Mouse (Mus musculus) frontal cortex, postnatal 25 days (tissue): ENCODE data around the gene Tjp1.

Source experiments
- DNase-seq, 2 experiments: peaks; one replicate each; pipeline ENCODE4 v3.0.0; 2022; ENCODE audit warnings: low spot score in 2 of 2

The Tjp1 gene

GRCm38 (mm10) chr7:65431018-65431695, 96.4 kb downstream of the Tjp1 start:
- DNase-seq = no peak

DNA sequence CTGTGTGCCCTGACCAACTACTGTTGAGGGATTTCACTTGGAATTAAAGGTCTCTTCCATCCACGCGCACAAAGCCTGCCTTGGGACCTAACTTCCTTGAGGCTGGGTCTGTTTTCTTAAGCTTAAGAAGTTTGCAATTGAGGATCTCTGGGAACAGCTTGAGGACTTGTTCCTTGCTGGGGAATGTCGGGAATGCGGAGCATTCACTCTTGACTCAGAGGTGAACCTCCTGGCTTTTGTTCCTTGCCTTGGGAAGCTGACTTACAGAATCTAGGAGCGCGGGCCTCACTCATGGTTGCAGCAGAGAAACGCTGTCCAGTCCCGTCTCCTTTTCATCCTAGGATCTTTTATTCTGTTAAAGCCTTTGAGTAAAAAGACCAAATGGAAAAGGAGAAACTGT, 97.2 kb downstream of the Tjp1 start:
- no peak for DNase-seq

DNA sequence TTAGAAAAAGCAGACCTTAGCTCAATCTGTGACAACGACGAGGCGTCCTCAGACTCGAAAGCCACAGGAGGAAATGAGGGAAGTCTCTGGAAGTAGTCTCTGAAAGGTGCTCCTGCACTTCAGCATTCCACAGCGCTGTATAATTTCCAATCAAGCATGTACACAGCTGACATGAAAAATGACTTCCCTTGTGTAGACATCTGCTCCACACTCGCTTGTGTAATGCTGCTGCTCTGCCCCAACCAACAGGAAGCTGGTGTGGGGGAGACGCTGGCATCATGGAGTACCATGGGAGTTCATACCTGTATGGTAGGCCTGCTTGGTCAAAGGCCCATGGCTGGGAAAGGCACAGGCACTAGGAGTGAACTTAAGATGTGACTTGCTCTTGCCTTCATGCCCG, 103.1 kb downstream of the Tjp1 start:
- no peak for DNase-seq

DNA sequence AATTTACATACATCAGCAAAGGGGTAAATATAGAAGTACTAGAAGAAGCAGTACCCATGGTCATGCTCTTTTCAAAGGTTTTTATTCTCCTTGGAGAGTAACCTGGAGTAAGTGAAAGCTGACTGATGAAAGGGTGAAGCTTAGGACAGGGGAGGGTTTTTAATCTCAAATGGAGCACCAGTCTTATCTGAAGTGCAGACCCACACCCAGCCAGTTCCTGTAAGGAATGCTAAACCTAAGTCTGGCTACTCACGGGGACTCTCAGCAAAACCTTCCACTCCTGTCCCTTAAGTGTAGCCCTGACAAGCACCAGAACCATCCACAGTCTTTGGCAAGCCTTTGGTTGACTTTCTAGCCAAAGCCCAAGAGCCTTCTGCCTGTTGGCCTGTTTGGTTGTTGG, 105.1 kb downstream of the Tjp1 start:
- DNase-seq = no peak

GRCm38 (mm10) chr7:65421451-65421850, 106.1 kb downstream of the Tjp1 start:
- DNase-seq = no peak

DNA sequence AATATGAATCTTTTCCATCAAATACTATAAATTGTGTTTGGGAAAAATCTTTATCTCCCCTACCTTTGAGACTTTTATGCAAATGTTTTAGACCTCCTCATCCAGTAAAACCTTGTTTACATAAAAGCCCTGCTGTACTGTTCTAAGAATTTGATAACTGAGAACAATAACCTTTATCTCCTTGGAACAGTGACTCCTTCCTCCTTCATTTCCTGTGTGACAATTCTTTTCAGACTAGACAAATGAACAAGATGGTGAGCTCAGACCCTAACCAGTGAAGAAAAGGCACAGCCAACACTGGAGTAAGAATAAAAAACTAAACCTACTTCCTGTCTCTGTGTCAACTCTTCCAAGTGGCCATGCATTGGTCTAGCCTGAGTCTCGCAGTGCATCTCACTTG, 107.7 kb downstream of the Tjp1 start:
- DNase-seq = no peak

- no peak for DNase-seq
Measured at GRCm38 (mm10) chr7:65419012-65419411, 108.6 kb downstream of the Tjp1 start.

- no peak for DNase-seq
Measured at GRCm38 (mm10) chr7:65418366-65418911, 109.1 kb downstream of the Tjp1 start.

- no peak for DNase-seq
Measured at GRCm38 (mm10) chr7:65417231-65418100, 110.1 kb downstream of the Tjp1 start.

DNA sequence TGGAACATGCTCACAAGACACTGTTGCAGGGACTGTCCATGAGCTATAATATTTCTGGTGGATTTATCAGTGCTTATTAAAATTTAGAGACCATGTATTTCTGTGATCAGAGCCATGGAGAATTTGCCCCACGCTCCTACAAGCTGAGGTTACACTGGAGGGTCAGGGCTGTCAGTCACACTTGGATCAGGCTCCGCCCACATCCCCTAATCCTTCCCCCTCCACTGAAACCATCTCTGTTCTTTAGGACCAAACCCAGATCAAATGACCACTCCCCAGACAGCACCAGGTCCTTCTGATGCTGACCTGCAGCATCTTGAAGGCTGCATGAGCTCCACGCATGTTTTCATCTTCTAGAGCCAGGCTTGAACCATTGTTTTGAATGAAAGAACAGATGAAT, 111.1 kb downstream of the Tjp1 start:
- DNase-seq = no peak

DNA sequence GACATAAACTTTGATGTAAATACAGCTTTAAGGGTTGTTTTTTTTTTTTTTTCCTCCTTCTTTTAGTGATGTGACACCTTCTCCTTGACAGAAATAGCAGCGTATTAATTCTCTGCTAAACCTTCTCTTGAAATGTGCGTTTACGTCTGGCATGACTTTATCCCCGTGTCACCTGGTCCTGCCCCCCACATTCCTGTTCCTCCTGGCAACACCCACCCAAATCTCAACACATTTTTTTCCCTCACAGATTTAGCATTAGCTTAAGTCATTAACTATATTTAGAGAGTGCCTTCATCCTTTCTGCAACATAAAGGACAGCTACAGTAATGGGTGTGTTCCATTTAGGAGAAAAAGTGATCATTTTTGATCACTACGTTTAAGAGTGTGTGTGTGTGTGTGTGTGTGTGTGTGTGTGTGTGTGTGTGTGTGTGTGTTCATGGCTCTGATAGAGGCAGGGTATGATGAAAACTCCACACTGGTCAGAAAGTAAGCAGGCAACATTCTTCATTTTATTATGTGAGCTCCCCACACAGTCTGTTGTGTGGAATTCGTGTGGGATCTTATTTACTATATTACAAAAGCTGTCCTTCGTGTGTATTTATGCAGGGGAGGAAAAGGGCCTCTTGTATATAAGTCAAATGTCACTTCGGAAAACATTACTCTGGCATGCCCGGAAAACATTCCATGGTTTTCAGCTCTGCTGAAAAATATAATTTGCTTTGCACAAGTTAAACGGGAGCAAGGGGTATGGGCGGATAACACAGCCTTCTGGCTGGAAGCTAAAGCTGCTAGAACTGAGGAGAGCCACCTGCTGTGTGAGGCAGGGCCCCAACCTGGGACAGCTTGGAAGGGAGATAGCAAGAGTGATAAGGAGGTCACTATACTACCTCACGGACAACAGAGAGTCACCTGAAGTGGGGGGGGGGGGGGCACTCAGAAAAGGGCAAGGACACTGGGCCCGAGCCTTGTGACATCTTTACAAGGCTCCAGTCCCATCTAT, 113.3 kb downstream of the Tjp1 start:
- no peak for DNase-seq

DNA sequence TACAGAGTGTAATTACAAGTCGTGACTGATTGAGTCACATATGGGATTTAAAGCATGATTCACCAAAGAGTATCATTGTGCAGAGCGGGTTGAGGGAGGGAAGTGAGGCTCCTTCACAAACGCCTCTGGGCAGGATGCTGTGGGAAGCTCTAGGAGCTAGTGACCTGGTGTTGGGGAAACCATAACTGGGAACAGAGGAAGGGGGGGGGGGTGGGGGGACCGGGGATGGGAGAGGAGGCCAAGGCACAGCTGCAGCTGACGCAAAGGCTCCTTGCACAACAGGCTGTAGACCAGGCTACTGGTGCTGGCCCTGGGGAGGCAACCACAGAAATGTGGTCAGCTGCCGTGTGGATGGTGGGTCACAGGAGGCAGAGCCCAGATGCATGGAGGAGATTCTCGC, 116.9 kb downstream of the Tjp1 start:
- DNase-seq = no peak

- DNase-seq = no peak
Measured at GRCm38 (mm10) chr7:65406427-65406826, 121.2 kb downstream of the Tjp1 start.

GRCm38 (mm10) chr7:65402516-65402915, 125.1 kb downstream of the Tjp1 start:
- no peak for DNase-seq

GRCm38 (mm10) chr7:65401622-65402021, 126.0 kb downstream of the Tjp1 start:
- no peak for DNase-seq

DNA sequence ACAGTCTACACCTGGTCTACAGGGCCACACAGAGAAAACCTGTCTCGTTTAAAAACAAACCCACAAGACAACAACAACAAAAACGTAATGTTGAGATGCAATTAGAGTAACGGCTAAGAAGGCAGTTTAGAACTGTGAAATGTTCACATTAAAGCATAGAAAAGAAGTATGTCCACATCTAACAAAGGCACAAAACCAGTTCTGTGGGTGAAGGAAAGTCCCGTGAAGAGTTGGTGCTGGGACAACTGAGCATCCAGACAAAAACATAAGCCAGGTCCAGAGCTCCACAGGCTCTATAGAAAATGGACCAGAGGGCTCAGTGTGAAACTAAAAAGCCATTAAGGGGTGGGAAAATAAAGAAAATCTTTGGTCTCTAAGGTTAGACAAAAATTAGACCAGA, 131.7 kb downstream of the Tjp1 start:
- DNase-seq = no peak

GRCm38 (mm10) chr7:65395166-65395565, 132.4 kb downstream of the Tjp1 start:
- DNase-seq = no peak

- no peak for DNase-seq
Measured at GRCm38 (mm10) chr7:65394672-65395071, 132.9 kb downstream of the Tjp1 start.

- DNase-seq = no peak
Measured at GRCm38 (mm10) chr7:65393704-65394452, 133.7 kb downstream of the Tjp1 start.

DNA sequence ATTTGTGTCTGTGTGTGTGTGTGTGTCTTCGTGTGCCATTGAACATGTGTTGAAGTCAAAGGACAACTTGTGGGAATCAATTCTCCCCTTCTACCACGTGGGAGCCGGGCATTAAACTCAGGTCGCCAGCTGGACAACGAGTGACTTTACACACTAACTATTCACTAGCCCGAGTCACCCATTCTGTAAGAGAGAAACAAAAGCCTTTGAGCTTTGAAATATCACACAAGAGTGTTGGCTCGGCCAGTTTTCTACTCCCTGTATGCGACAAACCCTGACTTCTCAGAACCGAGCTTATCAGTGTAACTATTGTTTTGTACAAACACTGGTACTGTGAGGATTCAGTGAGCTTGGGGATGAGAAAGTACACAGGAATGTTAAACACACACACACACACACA, 134.6 kb downstream of the Tjp1 start:
- no peak for DNase-seq

DNA sequence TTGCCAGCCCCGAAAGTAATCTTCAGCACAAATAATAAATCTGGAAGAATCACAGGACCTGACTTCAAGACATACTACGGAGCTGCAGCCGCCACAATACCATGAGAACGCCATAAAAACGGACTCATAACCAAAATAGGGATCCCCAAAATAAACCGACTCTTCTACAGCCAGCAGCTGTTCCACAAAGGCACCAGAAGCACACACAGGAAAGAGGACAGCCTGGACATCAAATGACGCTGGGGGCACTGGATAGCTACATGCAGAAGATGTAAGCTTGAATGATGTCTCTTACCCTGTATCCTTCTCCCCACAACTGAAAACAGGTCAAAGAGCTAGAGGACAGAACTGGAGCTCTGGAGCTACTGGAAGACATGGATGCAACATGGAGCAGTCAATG, 138.0 kb downstream of the Tjp1 start:
- DNase-seq = no peak
